Mouse (Mus musculus): ENCODE measurements around the gene Cdhr2. TPM values are rescaled to one million over a fixed set of nuclear protein-coding genes. Genes with fewer than 3 reads are reported as not detected.

Gene Cdhr2
- total and polyA plus RNA-seq, 3 experiments: 0.04 TPM; not detected in 2

GRCm38 (mm10) chr13:54716916-54717315, 15.7 kb downstream of the Cdhr2 start:
- no peaks in the 10 kb centered on the region for H3K79me2 ChIP-seq (replicated peaks; ENCODE audit: control insufficient read depth, insufficient read depth, low read length)
- intact Hi-C loops (cut with DNase I): no loop called here
- no peak overlapping the region for H3K27ac ChIP-seq
- H3K27me3 ChIP-seq (ENCODE audit: control insufficient read depth, insufficient read depth, low read length): no peaks in the 10 kb centered on the region
- DNase-seq: peak; percentile 17 to 44
- no peaks in the 10 kb centered on the region for H3K36me3 ChIP-seq (ENCODE audit: control insufficient read depth, insufficient read depth, low read length)
- H3K4me3 ChIP-seq: no peak overlapping the region
- H3K4me1 ChIP-seq (ENCODE audit: control insufficient read depth, insufficient read depth, low read length): no peaks in the 10 kb centered on the region
- TF ChIP-seq POLR2A (IDR thresholded peaks at IDR 0.05; ENCODE audit: insufficient read depth, low read depth, low read length) (no peak), CTCF (IDR thresholded peaks at IDR 0.05) (peak; percentile 84)
- 2% methylated on average over 5 of the region's 5 CpGs for WGBS
- H3K9ac ChIP-seq (ENCODE audit: low read depth, low read length): no peak overlapping the region

- WGBS: 91% methylated on average over 3 of the region's 3 CpGs
- Histone ChIP-seq H3K4me3 (no peak overlapping the region), H3K9ac (ENCODE audit: low read depth, low read length) (no peak overlapping the region), H3K27me3 (ENCODE audit: control insufficient read depth, insufficient read depth, low read length) (no peaks in the 10 kb centered on the region), H3K4me1 (ENCODE audit: control insufficient read depth, insufficient read depth, low read length) (no peaks in the 10 kb centered on the region), H3K79me2 (replicated peaks; ENCODE audit: control insufficient read depth, insufficient read depth, low read length) (no peaks in the 10 kb centered on the region), H3K27ac (no peak overlapping the region), H3K36me3 (ENCODE audit: control insufficient read depth, insufficient read depth, low read length) (no peaks in the 10 kb centered on the region)
- DNase-seq: no peak
- TF ChIP-seq POLR2A (IDR thresholded peaks at IDR 0.05; ENCODE audit: insufficient read depth, low read depth, low read length) (no peak), CTCF (IDR thresholded peaks at IDR 0.05) (peak; percentile 29; the same call in 1 of the 2 replicates)
- intact Hi-C loops (cut with DNase I): no loop called here
These were observed 21.9 kb downstream of the Cdhr2 start for GRCm38 (mm10) chr13:54723143-54723542.

- no peak overlapping the region for H3K27ac ChIP-seq
- no peak overlapping the region for H3K4me3 ChIP-seq
- H3K27me3 ChIP-seq (ENCODE audit: control insufficient read depth, insufficient read depth, low read length): no peaks in the 10 kb centered on the region
- no peak for TF ChIP-seq CTCF (IDR thresholded peaks at IDR 0.05)
- TF ChIP-seq EP300 (IDR thresholded peaks at IDR 0.05; ENCODE audit: insufficient read depth, low read depth, low read length): no peak
- TF ChIP-seq POLR2A (IDR thresholded peaks at IDR 0.05; ENCODE audit: insufficient read depth, low read depth, low read length): no peak
- intact Hi-C loops (cut with DNase I): no loop called here
- no peak overlapping the region for H3K9ac ChIP-seq (ENCODE audit: low read depth, low read length)
- H3K4me1 ChIP-seq (ENCODE audit: control insufficient read depth, insufficient read depth, low read length): no peaks in the 10 kb centered on the region
- DNase-seq: no peak
- 43% methylated on average over 11 of the region's 11 CpGs for WGBS
- H3K79me2 ChIP-seq (replicated peaks; ENCODE audit: control insufficient read depth, insufficient read depth, low read length): no peaks in the 10 kb centered on the region
- no peaks in the 10 kb centered on the region for H3K36me3 ChIP-seq (ENCODE audit: control insufficient read depth, insufficient read depth, low read length)
These were observed 24.9 kb downstream of the Cdhr2 start for GRCm38 (mm10) chr13:54726131-54726530.

- Histone ChIP-seq H3K27ac (no peak overlapping the region), H3K4me1 (ENCODE audit: control insufficient read depth, insufficient read depth, low read length) (no peaks in the 10 kb centered on the region), H3K4me3 (no peak overlapping the region), H3K9ac (ENCODE audit: low read depth, low read length) (no peak overlapping the region), H3K36me3 (ENCODE audit: control insufficient read depth, insufficient read depth, low read length) (no peaks in the 10 kb centered on the region), H3K27me3 (ENCODE audit: control insufficient read depth, insufficient read depth, low read length) (peaks cover 18% of the 10 kb centered on the region), H3K79me2 (replicated peaks; ENCODE audit: control insufficient read depth, insufficient read depth, low read length) (no peaks in the 10 kb centered on the region)
- DNase-seq: no peak
- WGBS: 22% methylated on average over 3 of the region's 3 CpGs
- intact Hi-C loops (cut with DNase I): no loop called here
- no peak for TF ChIP-seq CTCF (IDR thresholded peaks at IDR 0.05)
- no peak for TF ChIP-seq POLR2A (IDR thresholded peaks at IDR 0.05; ENCODE audit: insufficient read depth, low read depth, low read length)
- TF ChIP-seq EP300 (IDR thresholded peaks at IDR 0.05; ENCODE audit: insufficient read depth, low read depth, low read length): no peak
These were observed 35.7 kb downstream of the Cdhr2 start for GRCm38 (mm10) chr13:54736931-54737330.

GRCm38 (mm10) chr13:54737488-54738212, 36.4 kb downstream of the Cdhr2 start:
- peak in 1 of 2 experiments; percentile 4 for DNase-seq
- TF ChIP-seq EP300 (IDR thresholded peaks at IDR 0.05; ENCODE audit: insufficient read depth, low read depth, low read length) (no peak), CTCF (IDR thresholded peaks at IDR 0.05) (no peak), POLR2A (IDR thresholded peaks at IDR 0.05; ENCODE audit: insufficient read depth, low read depth, low read length) (no peak)
- no peak overlapping the region for H3K9ac ChIP-seq (ENCODE audit: low read depth, low read length)
- peaks cover 18% of the 10 kb centered on the region for H3K27me3 ChIP-seq (ENCODE audit: control insufficient read depth, insufficient read depth, low read length)
- H3K4me3 ChIP-seq: no peak overlapping the region
- H3K27ac ChIP-seq: no peak overlapping the region
- WGBS: 1% methylated on average over 87 of the region's 87 CpGs
- no peaks in the 10 kb centered on the region for H3K4me1 ChIP-seq (ENCODE audit: control insufficient read depth, insufficient read depth, low read length)
- intact Hi-C loops (cut with DNase I): no loop called here
- H3K36me3 ChIP-seq (ENCODE audit: control insufficient read depth, insufficient read depth, low read length): no peaks in the 10 kb centered on the region
- H3K79me2 ChIP-seq (replicated peaks; ENCODE audit: control insufficient read depth, insufficient read depth, low read length): no peaks in the 10 kb centered on the region

- TF ChIP-seq CTCF (IDR thresholded peaks at IDR 0.05) (no peak), POLR2A (IDR thresholded peaks at IDR 0.05; ENCODE audit: insufficient read depth, low read depth, low read length) (no peak), EP300 (IDR thresholded peaks at IDR 0.05; ENCODE audit: insufficient read depth, low read depth, low read length) (no peak)
- no peaks in the 10 kb centered on the region for H3K36me3 ChIP-seq (ENCODE audit: control insufficient read depth, insufficient read depth, low read length)
- H3K27ac ChIP-seq: no peak overlapping the region
- WGBS: 4% methylated on average over 34 of the region's 34 CpGs
- H3K4me3 ChIP-seq: no peak overlapping the region
- DNase-seq: no peak
- no peaks in the 10 kb centered on the region for H3K4me1 ChIP-seq (ENCODE audit: control insufficient read depth, insufficient read depth, low read length)
- peaks cover 18% of the 10 kb centered on the region for H3K27me3 ChIP-seq (ENCODE audit: control insufficient read depth, insufficient read depth, low read length)
- H3K9ac ChIP-seq (ENCODE audit: low read depth, low read length): no peak overlapping the region
- no peaks in the 10 kb centered on the region for H3K79me2 ChIP-seq (replicated peaks; ENCODE audit: control insufficient read depth, insufficient read depth, low read length)
- intact Hi-C loops (cut with DNase I): no loop called here
These were observed 36.9 kb downstream of the Cdhr2 start for GRCm38 (mm10) chr13:54738213-54738601.

Data from heart, adult 2 months (tissue).